ENCODE assay signal across 9 mouse cellular contexts in genomic region chr17:72938026-72938795, GRCm38 (mm10). TPM values are rescaled to one million over a fixed set of nuclear protein-coding genes. Genes with fewer than 3 reads are reported as not detected.
DNase-seq lines count a peak whose midpoint lies in the region; ATAC-seq and TF ChIP-seq lines count a peak whose summit lies in the region.
"Had no signal": no experiment of that assay in that cellular context is flagged by ENCODE, and none has a peak within 500 bp of the region (broad histone marks: within the 10 kb centered on the region; RNA-seq: fewer than 3 reads in every experiment).

No protein-coding gene starts in this region.

- no peak overlapping the region for H3K4me3 ChIP-seq in cerebellum, adult 2 months (replicated peaks; ENCODE audit: insufficient read depth, low read depth, low read length)
- no peak overlapping the region for H3K4me3 ChIP-seq in midbrain, postnatal 0 days (ENCODE audit: low read depth, low read length)
- H3K4me3 ChIP-seq in midbrain, embryonic 11.5 days (ENCODE audit: low read depth, low read length) = no peak overlapping the region
- no peak overlapping the region for H3K4me3 ChIP-seq in heart, embryonic 13.5 days

- H3K9me3 ChIP-seq in midbrain, postnatal 0 days (ENCODE audit: low read length) = no peaks in the 10 kb centered on the region
- H3K9me3 ChIP-seq in midbrain, embryonic 11.5 days (ENCODE audit: control insufficient read depth, low read length) = no peaks in the 10 kb centered on the region; the same call in 1 of the 2 replicates
- H3K9me3 ChIP-seq in heart, embryonic 13.5 days = no peaks in the 10 kb centered on the region

- H3K36me3 ChIP-seq in midbrain, postnatal 0 days (ENCODE audit: insufficient read depth, low read length) = peaks cover 17% of the 10 kb centered on the region
- H3K36me3 ChIP-seq in midbrain, embryonic 11.5 days (ENCODE audit: control insufficient read depth, insufficient read depth, low read length) = peaks cover 12% of the 10 kb centered on the region
- H3K36me3 ChIP-seq in heart, embryonic 13.5 days = peaks cover 96% of the 10 kb centered on the region

- H3K27ac ChIP-seq in cerebellum, adult 2 months (ENCODE audit: insufficient read depth, low read length) = no peak overlapping the region
- no peak overlapping the region for H3K27ac ChIP-seq in midbrain, postnatal 0 days (ENCODE audit: low read depth, low read length)
- no peak overlapping the region for H3K27ac ChIP-seq in midbrain, embryonic 11.5 days (ENCODE audit: low read depth, low read length)
- H3K27ac ChIP-seq in heart, embryonic 13.5 days (replicated peaks) = peak overlapping the region; percentile 87

- no peak for TF ChIP-seq CTCF in cerebellum, adult 2 months (IDR thresholded peaks at IDR 0.05; ENCODE audit: borderline replicate concordance, insufficient read depth, low read depth, low read length)
- TF ChIP-seq CTCF in midbrain, postnatal 0 days (IDR thresholded peaks at IDR 0.05) = no peak

- peak; percentile 36 to 47 for DNase-seq in cerebellum, postnatal 14 days
- DNase-seq in cerebellum, adult 2 months = no peak
- peak; percentile 34 for DNase-seq in midbrain, postnatal 0 days (ENCODE audit: low spot score)
- no peak for DNase-seq in midbrain, embryonic 11.5 days (ENCODE audit: low spot score, missing footprints)
- DNase-seq in skeletal muscle tissue, adult 2 months (ENCODE audit: low read depth, low spot score) = peak; percentile 67
- no peak for DNase-seq in embryo, embryonic 10.5 days (ENCODE audit: low spot score)
- no peak for DNase-seq in left cerebral cortex, adult 8-10 months (ENCODE audit: low spot score in 2 of 2)
- DNase-seq: B cell, adult 2 months had no signal

- 61% methylated on average over 11 of the region's 11 CpGs for WGBS in cerebellum, adult 2 months
- 84% methylated on average over 11 of the region's 11 CpGs for WGBS in midbrain, postnatal 0 days
- WGBS in midbrain, embryonic 11.5 days = 86% methylated on average over 11 of the region's 11 CpGs
- 63% methylated on average over 11 of the region's 11 CpGs for WGBS in heart, embryonic 13.5 days

- no peak overlapping the region for H3K4me2 ChIP-seq in midbrain, postnatal 0 days (ENCODE audit: low read depth, low read length, poor library complexity, severe bottlenecking)
- H3K4me2 ChIP-seq in midbrain, embryonic 11.5 days = no peak overlapping the region
- peak overlapping the region; percentile 28; the same call in 1 of the 2 replicates for H3K4me2 ChIP-seq in heart, embryonic 13.5 days

- no peak overlapping the region for H3K9ac ChIP-seq in midbrain, postnatal 0 days (replicated peaks; ENCODE audit: low read length, poor library complexity, severe bottlenecking)
- H3K9ac ChIP-seq in midbrain, embryonic 11.5 days (ENCODE audit: low read length) = no peak overlapping the region
- H3K9ac ChIP-seq in heart, embryonic 13.5 days = peak overlapping the region; percentile 66

- no peak for TF ChIP-seq POLR2A in cerebellum, adult 2 months (IDR thresholded peaks at IDR 0.05; ENCODE audit: borderline replicate concordance, insufficient read depth, low read length)

- H3K27me3 ChIP-seq in cerebellum, adult 2 months (ENCODE audit: control insufficient read depth, insufficient read depth, low read length) = no peaks in the 10 kb centered on the region
- H3K27me3 ChIP-seq in midbrain, postnatal 0 days (ENCODE audit: insufficient read depth, low read length) = no peaks in the 10 kb centered on the region
- no peaks in the 10 kb centered on the region for H3K27me3 ChIP-seq in midbrain, embryonic 11.5 days (ENCODE audit: control insufficient read depth, insufficient read depth, low read length)
- H3K27me3 ChIP-seq in heart, embryonic 13.5 days (replicated peaks) = no peaks in the 10 kb centered on the region

- no peaks in the 10 kb centered on the region; the same call in 1 of the 2 replicates for H3K4me1 ChIP-seq in cerebellum, adult 2 months (ENCODE audit: control insufficient read depth, insufficient read depth, low read length)
- H3K4me1 ChIP-seq in midbrain, postnatal 0 days (ENCODE audit: insufficient read depth, low read length) = no peaks in the 10 kb centered on the region
- no peaks in the 10 kb centered on the region for H3K4me1 ChIP-seq in midbrain, embryonic 11.5 days (ENCODE audit: control insufficient read depth, insufficient read depth, low read length)
- H3K4me1 ChIP-seq in heart, embryonic 13.5 days = peaks cover 87% of the 10 kb centered on the region

- ATAC-seq in midbrain, postnatal 0 days (ENCODE audit: low FRiP score) = peak; percentile 65; the same call in 1 of the 2 replicates
- no peak for ATAC-seq in midbrain, embryonic 11.5 days (ENCODE audit: low FRiP score)
- no peak for ATAC-seq in heart, embryonic 13.5 days (ENCODE audit: extremely low read depth, insufficient number of reproducible peaks, low FRiP score, low TSS enrichment)

RNA-seq across cellular contexts. Expression of gene Lbh, which starts 20.1 kb away (rescaled TPM):
- polyA plus RNA-seq in cerebellum, adult 2 months (2012; rRNA removed) = 42.9 and 50.2 TPM in 2 replicates
- 77.1 and 86.9 TPM in 2 replicates for total RNA-seq in midbrain, postnatal 0 days (2014; rRNA removed)
- 3.3 and 3.5 TPM in 2 replicates for polyA plus RNA-seq in midbrain, postnatal 0 days (2015; fragmentation: Nextera tagmentation; extraction: Ambion mirVana)
- polyA plus RNA-seq in midbrain, embryonic 11.5 days (2014; fragmentation: Nextera tagmentation; extraction: Ambion mirVana) = 5.1 and 5.3 TPM in 2 replicates
- polyA plus RNA-seq in heart, embryonic 13.5 days (2015; fragmentation: Nextera tagmentation; extraction: Ambion mirVana) = 25.6 and 30.8 TPM in 2 replicates
- 10 to 100 TPM; 38.8 to 43.8 (median 41.5) TPM for total RNA-seq in left cerebral cortex, adult 8-10 months (2022)

Comparison
In these comparisons a context has a peak if more than half of its experiments do, and no peak if none do; other contexts are left out.
1. DNase-seq: peak in cerebellum, postnatal 14 days (2 of 2), midbrain, postnatal 0 days (single experiment) and skeletal muscle tissue, adult 2 months (single experiment); none in cerebellum, adult 2 months (0 of 2), midbrain, embryonic 11.5 days (single experiment), embryo, embryonic 10.5 days (single experiment) and left cerebral cortex, adult 8-10 months (0 of 2).